Mouse (Mus musculus) embryonic facial prominence, embryonic 15.5 days (tissue): Measurements from ENCODE around the gene Uba1y. TPM values are rescaled to one million over a fixed set of nuclear protein-coding genes. Genes with fewer than 3 reads are reported as not detected.
"Not testable (repeated sequence)": the region's sequence is repeated elsewhere in the genome, so short reads cannot be mapped to it uniquely, and the experiment has no call there.

Experiments
- ATAC-seq: fragments of 200-750 bp; cut with Nextera tagmentation; 2 replicates; pipeline ENCODE4 v1.8.0; 2017; ENCODE audit warnings: low read depth, moderate TSS enrichment; ENCODE audit not compliant: insufficient number of reproducible peaks, low FRiP score, low TSS enrichment
- H3K27ac ChIP-seq: fragments of 300-500 bp; sonication (generic); replicated peaks from 2 replicates; pipeline ENCODE4 v1.5.1; 2015; ENCODE audit warnings: mild to moderate bottlenecking, inconsistent platforms
- H3K27me3 ChIP-seq: fragments of 300-500 bp; sonication (generic); 2 replicates; pipeline ENCODE4 v1.6.1; 2015; ENCODE audit warnings: inconsistent platforms
- H3K36me3 ChIP-seq: fragments of 300-500 bp; sonication (generic); 2 replicates; pipeline ENCODE4 v1.6.1; 2015; ENCODE audit warnings: mild to moderate bottlenecking, inconsistent platforms
- H3K4me1 ChIP-seq: fragments of 300-500 bp; sonication (generic); 2 replicates; pipeline ENCODE4 v1.6.1; 2015; ENCODE audit warnings: inconsistent platforms
- H3K4me2 ChIP-seq: fragments of 300-500 bp; sonication (generic); replicated peaks from 2 replicates; pipeline ENCODE4 v1.6.1; 2015; ENCODE audit warnings: mild to moderate bottlenecking, inconsistent platforms
- H3K4me3 ChIP-seq: fragments of 300-500 bp; sonication (generic); replicated peaks from 2 replicates; pipeline ENCODE4 v1.5.1; 2015; ENCODE audit warnings: mild to moderate bottlenecking, inconsistent platforms
- H3K9ac ChIP-seq: fragments of 300-500 bp; sonication (generic); 2 replicates; pipeline ENCODE4 v1.6.1; 2015; ENCODE audit warnings: inconsistent platforms
- H3K9me3 ChIP-seq: fragments of 300-500 bp; sonication (generic); replicated peaks from 2 replicates; pipeline ENCODE4 v1.6.1; 2016; ENCODE audit warnings: inconsistent platforms
- WGBS: fragments of 180-500 bp; shearing (Covaris S2); methylation state at CpG from one replicate; pipeline ENCODE4 v1.1.7; 2015; 5-methylcytosine and 5-hydroxymethylcytosine counted together
- polyA plus RNA-seq: library from polyadenylated mRNA; unstranded; fragments of >200 nt; fragmentation: Nextera tagmentation; extraction: Ambion mirVana; gene quantifications from 2 replicates; pipeline ENCODE4 v1.2.1, GENCODE M21; 2015

Gene Uba1y
- polyA plus RNA-seq, result not detected in 2 replicates

GRCm38 (mm10) chrY:818396-818795, at the start of gene Uba1y:
TSS of gene Uba1y (plus strand) at chrY:818649.
- no peak within 1 kb of the TSS for H3K4me2 ChIP-seq
- H3K4me1 ChIP-seq, result no peaks in the 10 kb centered on the region
- no peaks in the 10 kb centered on the region for H3K9me3 ChIP-seq
- no peak within 1 kb of the TSS for H3K4me3 ChIP-seq
- no peak within 1 kb of the TSS for H3K9ac ChIP-seq
- WGBS, result 93% methylated on average over 10 of the region's 15 CpGs
- H3K27ac ChIP-seq, result no peak within 1 kb of the TSS
- ATAC-seq, result no peak
- no peaks in the 10 kb centered on the region for H3K36me3 ChIP-seq
- H3K27me3 ChIP-seq, result no peaks in the 10 kb centered on the region

GRCm38 (mm10) chrY:797309-797708, 21.1 kb upstream of the Uba1y start, which contains the start of gene Zfy1:
TSS of gene Zfy1 (minus strand) at chrY:797409.
- H3K27me3 ChIP-seq, H3K4me1 ChIP-seq, H3K36me3 ChIP-seq, ATAC-seq, H3K4me2 ChIP-seq, H3K9ac ChIP-seq, H3K27ac ChIP-seq, H3K9me3 ChIP-seq, H3K4me3 ChIP-seq: not testable (repeated sequence)
- WGBS, result 89% methylated on average over 5 of the region's 11 CpGs

DNA sequence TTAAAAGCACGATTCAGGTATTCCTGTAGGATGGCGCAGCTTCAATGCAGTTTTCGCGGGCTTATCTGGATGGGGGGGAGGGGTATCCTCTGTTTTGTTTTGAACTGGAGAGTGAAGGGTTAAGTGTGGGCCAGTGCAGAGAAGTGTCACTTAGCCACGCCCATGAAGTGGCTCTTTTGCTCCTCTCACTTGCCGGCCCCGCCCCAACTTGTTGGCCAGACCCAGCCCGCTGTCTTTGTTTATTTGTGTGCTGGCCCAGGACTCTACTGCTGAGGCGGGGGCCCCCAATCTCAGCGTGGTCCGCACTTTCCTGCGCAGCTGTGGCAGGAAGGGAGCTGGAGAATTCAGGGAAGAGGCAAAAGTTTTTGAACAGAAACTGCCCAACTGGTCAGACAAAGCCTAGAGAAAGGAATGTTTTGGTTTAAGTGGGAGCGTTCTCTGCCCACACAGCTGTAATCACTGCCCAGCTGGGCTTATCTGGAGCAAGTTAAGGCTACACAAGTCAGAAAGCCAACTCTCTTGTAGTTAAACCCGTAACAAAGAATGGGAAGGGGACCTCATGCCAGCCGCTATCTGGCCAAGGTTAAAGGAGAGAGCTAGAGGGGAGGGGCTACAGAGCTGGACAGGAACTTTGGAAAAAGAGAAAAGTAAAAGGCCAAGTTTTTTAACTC, 9.3 kb upstream of the Uba1y start:
- no peak overlapping the region for H3K9ac ChIP-seq
- WGBS, result 0% methylated on average over 13 of the region's 15 CpGs
- ATAC-seq, result no peak

DNA sequence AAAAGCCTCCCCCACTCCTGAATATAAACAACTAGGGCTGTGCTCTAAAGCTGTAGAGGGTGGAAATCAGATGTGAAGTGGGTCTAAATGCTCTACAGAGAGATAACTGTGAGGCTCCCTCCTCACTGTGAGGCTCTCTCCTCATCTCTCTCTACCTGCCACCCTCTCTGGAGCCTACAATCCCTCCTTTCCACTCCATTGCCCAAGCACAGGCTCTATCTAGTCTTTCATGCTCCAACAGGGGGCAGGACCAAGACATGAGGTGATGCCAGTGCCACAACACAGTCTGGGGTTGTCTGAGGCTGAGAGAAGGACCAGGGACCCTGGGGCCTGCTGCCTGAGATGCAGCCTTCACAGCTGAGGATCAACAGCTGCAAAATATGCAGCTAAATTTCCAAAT, 54.0 kb downstream of the Uba1y start:
- Histone ChIP-seq H3K4me2 (no peak overlapping the region), H3K4me1 (no peaks in the 10 kb centered on the region), H3K36me3 (no peaks in the 10 kb centered on the region), H3K9me3 (no peaks in the 10 kb centered on the region), H3K9ac (no peak overlapping the region), H3K4me3 (no peak overlapping the region), H3K27ac (no peak overlapping the region), H3K27me3 (no peaks in the 10 kb centered on the region)
- no peak for ATAC-seq

More for the DNA sequence above, 9.3 kb upstream of the Uba1y start:
- H3K4me2 ChIP-seq, result peak overlapping the region; percentile 30
- H3K4me3 ChIP-seq, result no peak overlapping the region
- no peaks in the 10 kb centered on the region for H3K27me3 ChIP-seq
- H3K9me3 ChIP-seq, result no peaks in the 10 kb centered on the region
- H3K36me3 ChIP-seq, result no peaks in the 10 kb centered on the region
- H3K4me1 ChIP-seq, result no peaks in the 10 kb centered on the region
- H3K27ac ChIP-seq, result no peak overlapping the region

DNA sequence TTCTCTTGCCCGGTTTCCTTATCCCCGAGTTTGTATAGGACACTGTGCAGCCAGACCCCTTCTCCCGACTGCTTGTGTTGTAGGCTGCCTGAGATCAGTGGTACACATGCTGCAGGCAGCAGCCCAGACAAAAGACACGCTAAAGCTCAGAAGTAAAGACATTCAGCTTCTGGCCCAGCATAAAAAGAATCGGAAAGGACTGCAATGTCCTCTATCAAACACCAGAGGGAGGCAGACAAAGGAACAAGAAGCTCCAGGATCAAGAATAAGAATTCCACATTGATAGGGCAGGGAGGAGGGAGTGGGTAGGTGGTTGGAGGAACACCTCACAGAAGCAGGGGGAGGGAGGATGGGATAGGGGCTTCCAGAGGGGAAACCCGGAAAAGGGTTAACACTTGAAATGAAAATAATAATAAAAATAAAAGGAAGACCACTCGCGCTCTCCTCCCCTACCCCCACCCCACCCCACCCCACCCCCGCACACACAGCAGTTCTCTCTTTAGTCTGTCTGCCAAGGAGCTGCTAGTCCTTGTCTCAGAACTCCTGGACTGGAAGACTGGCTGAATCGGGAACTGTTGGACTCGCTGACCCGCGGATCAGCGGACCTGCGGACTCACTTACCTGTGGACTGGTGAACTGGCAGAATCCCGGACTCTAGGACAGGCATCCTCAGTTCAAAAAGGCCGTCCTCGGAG, 54.6 kb downstream of the Uba1y start:
- no peak overlapping the region for H3K27ac ChIP-seq
- H3K9me3 ChIP-seq, result no peaks in the 10 kb centered on the region
- H3K9ac ChIP-seq, result no peak overlapping the region
- no peaks in the 10 kb centered on the region for H3K27me3 ChIP-seq
- WGBS, result 25% methylated on average over 15 of the region's 18 CpGs
- no peaks in the 10 kb centered on the region for H3K4me1 ChIP-seq
- no peak overlapping the region for H3K4me2 ChIP-seq
- H3K36me3 ChIP-seq, result no peaks in the 10 kb centered on the region
- ATAC-seq, result no peak
- no peak overlapping the region for H3K4me3 ChIP-seq

Other genes starting within 250 kb of the Uba1y start
- not detected in 2 replicates for gene Zfy1, start 21.2 kb upstream of the Uba1y start, polyA plus RNA-seq
- 7.5 and 9.4 TPM in 2 replicates for gene Kdm5d, start 79.1 kb downstream of the Uba1y start, polyA plus RNA-seq
- 30.5 and 36.0 TPM in 2 replicates for gene Eif2s3y, start 191.9 kb downstream of the Uba1y start, polyA plus RNA-seq